Mouse (Mus musculus): ENCODE measurements around the gene Ralgps1. TPM values are rescaled to one million over a fixed set of nuclear protein-coding genes. Genes with fewer than 3 reads are reported as not detected.

The Ralgps1 gene
- 10 to 100 TPM; 57.9 to 79.2 (median 69.1) TPM for total RNA-seq (2022)

- DNase-seq (ENCODE audit: low spot score in 2 of 2) = peak; percentile 97 to 98
Measured at GRCm38 (mm10) chr2:33370777-33371647, at the start of gene Ralgps1. TSS of gene Ralgps1 (minus strand) at chr2:33371486.

GRCm38 (mm10) chr2:33417454-33417853 lies 46.2 kb upstream of the Ralgps1 start:
- no peak for DNase-seq (ENCODE audit: low spot score in 2 of 2)

GRCm38 (mm10) chr2:33414019-33414418 lies 42.7 kb upstream of the Ralgps1 start:
- DNase-seq (ENCODE audit: low spot score in 2 of 2) = no peak

- no peak for DNase-seq (ENCODE audit: low spot score in 2 of 2)
Measured at GRCm38 (mm10) chr2:33412111-33412510, 40.8 kb upstream of the Ralgps1 start.

- no peak for DNase-seq (ENCODE audit: low spot score in 2 of 2)
Measured at GRCm38 (mm10) chr2:33403511-33404003, 32.3 kb upstream of the Ralgps1 start.

GRCm38 (mm10) chr2:33402638-33403037 lies 31.4 kb upstream of the Ralgps1 start:
- no peak for DNase-seq (ENCODE audit: low spot score in 2 of 2)

GRCm38 (mm10) chr2:33402236-33402635 lies 30.9 kb upstream of the Ralgps1 start:
- DNase-seq (ENCODE audit: low spot score in 2 of 2) = peak; percentile 56 to 79

GRCm38 (mm10) chr2:33401217-33401616 lies 29.9 kb upstream of the Ralgps1 start:
- no peak for DNase-seq (ENCODE audit: low spot score in 2 of 2)

GRCm38 (mm10) chr2:33400541-33400940 lies 29.3 kb upstream of the Ralgps1 start:
- DNase-seq (ENCODE audit: low spot score in 2 of 2) = no peak

GRCm38 (mm10) chr2:33399091-33399490 lies 27.8 kb upstream of the Ralgps1 start:
- no peak for DNase-seq (ENCODE audit: low spot score in 2 of 2)

GRCm38 (mm10) chr2:33397036-33397435 lies 25.8 kb upstream of the Ralgps1 start:
- DNase-seq (ENCODE audit: low spot score in 2 of 2) = no peak

GRCm38 (mm10) chr2:33395053-33395452 lies 23.8 kb upstream of the Ralgps1 start:
- DNase-seq (ENCODE audit: low spot score in 2 of 2) = no peak

- peak; percentile 58 to 59 for DNase-seq (ENCODE audit: low spot score in 2 of 2)
Measured at GRCm38 (mm10) chr2:33393951-33394635, 22.8 kb upstream of the Ralgps1 start.

- no peak for DNase-seq (ENCODE audit: low spot score in 2 of 2)
Measured at GRCm38 (mm10) chr2:33393021-33393420, 21.7 kb upstream of the Ralgps1 start.

GRCm38 (mm10) chr2:33371648-33372408 lies 542 bp upstream of the Ralgps1 start:
- no peak for DNase-seq (ENCODE audit: low spot score in 2 of 2)

GRCm38 (mm10) chr2:33370276-33370776 lies 960 bp downstream of the Ralgps1 start:
- no peak for DNase-seq (ENCODE audit: low spot score in 2 of 2)

GRCm38 (mm10) chr2:33369453-33369852 lies 1.8 kb downstream of the Ralgps1 start:
- DNase-seq (ENCODE audit: low spot score in 2 of 2) = no peak

- no peak for DNase-seq (ENCODE audit: low spot score in 2 of 2)
Measured at GRCm38 (mm10) chr2:33368486-33368885, 2.8 kb downstream of the Ralgps1 start.

GRCm38 (mm10) chr2:33365703-33366471 lies 5.4 kb downstream of the Ralgps1 start:
- DNase-seq (ENCODE audit: low spot score in 2 of 2) = peak; percentile 60 to 63

GRCm38 (mm10) chr2:33364656-33365055 lies 6.6 kb downstream of the Ralgps1 start:
- DNase-seq (ENCODE audit: low spot score in 2 of 2) = no peak

- DNase-seq (ENCODE audit: low spot score in 2 of 2) = no peak
Measured at GRCm38 (mm10) chr2:33363890-33364289, 7.4 kb downstream of the Ralgps1 start.
